17 mouse cellular contexts compared by ENCODE assay signal in genomic region chr6:83485854-83486253, GRCm38 (mm10). TPM values are rescaled to one million over a fixed set of nuclear protein-coding genes. Genes with fewer than 3 reads are reported as not detected.
DNase-seq lines count a peak whose midpoint lies in the region; ATAC-seq and TF ChIP-seq lines count a peak whose summit lies in the region.
"Had no signal": no experiment of that assay in that cellular context is flagged by ENCODE, and none has a peak within 500 bp of the region (broad histone marks: within the 10 kb centered on the region; RNA-seq: fewer than 3 reads in every experiment).

No protein-coding gene starts in this region.

- peaks cover 10% of the 10 kb centered on the region; the same call in 1 of the 2 replicates for H3K4me1 ChIP-seq in forebrain, embryonic 13.5 days
- no peaks in the 10 kb centered on the region for H3K4me1 ChIP-seq in forebrain, embryonic 11.5 days (replicated peaks; ENCODE audit: control insufficient read depth, insufficient read depth, low read length)
- H3K4me1 ChIP-seq in hindbrain, embryonic 14.5 days (replicated peaks; ENCODE audit: control insufficient read depth, insufficient read depth, low read length) = no peaks in the 10 kb centered on the region
- H3K4me1 ChIP-seq in hindbrain, embryonic 13.5 days (replicated peaks) = no peaks in the 10 kb centered on the region
- H3K4me1 ChIP-seq in lung, embryonic 15.5 days = peaks cover 18% of the 10 kb centered on the region; the same call in 1 of the 2 replicates
- H3K4me1 ChIP-seq in cerebellum, adult 2 months (ENCODE audit: control insufficient read depth, insufficient read depth, low read length) = no peaks in the 10 kb centered on the region; the same call in 1 of the 2 replicates
- H3K4me1 ChIP-seq: limb, embryonic 12.5 days; midbrain, embryonic 12.5 days had no signal

- peak overlapping the region; percentile 40; the same call in 1 of the 2 replicates for H3K27ac ChIP-seq in forebrain, embryonic 13.5 days
- H3K27ac ChIP-seq in forebrain, embryonic 11.5 days (ENCODE audit: low read depth, low read length) = no peak overlapping the region
- no peak overlapping the region for H3K27ac ChIP-seq in hindbrain, embryonic 14.5 days
- H3K27ac ChIP-seq in hindbrain, embryonic 13.5 days = no peak overlapping the region
- H3K27ac ChIP-seq in lung, embryonic 15.5 days = peak overlapping the region; percentile 82
- H3K27ac ChIP-seq in cerebellum, adult 2 months (ENCODE audit: insufficient read depth, low read length) = no peak overlapping the region
- H3K27ac ChIP-seq: limb, embryonic 12.5 days; liver, embryonic 15.5 days; midbrain, embryonic 12.5 days; stomach, embryonic 15.5 days had no signal

- 68% methylated on average over 4 of the region's 4 CpGs for WGBS in forebrain, embryonic 13.5 days
- 73% methylated on average over 4 of the region's 4 CpGs for WGBS in forebrain, embryonic 11.5 days
- 60% methylated on average over 4 of the region's 4 CpGs for WGBS in hindbrain, embryonic 14.5 days
- WGBS in hindbrain, embryonic 13.5 days = 69% methylated on average over 4 of the region's 4 CpGs
- WGBS in lung, embryonic 15.5 days = 44% methylated on average over 4 of the region's 4 CpGs
- WGBS in cerebellum, adult 2 months = 23% methylated on average over 4 of the region's 4 CpGs

- H3K9me3 ChIP-seq in forebrain, embryonic 13.5 days (replicated peaks) = no peaks in the 10 kb centered on the region
- H3K9me3 ChIP-seq in forebrain, embryonic 11.5 days (ENCODE audit: control insufficient read depth, low read length) = no peaks in the 10 kb centered on the region
- no peaks in the 10 kb centered on the region for H3K9me3 ChIP-seq in hindbrain, embryonic 14.5 days (ENCODE audit: control insufficient read depth, low read length)
- H3K9me3 ChIP-seq in hindbrain, embryonic 13.5 days = no peaks in the 10 kb centered on the region
- no peaks in the 10 kb centered on the region for H3K9me3 ChIP-seq in lung, embryonic 15.5 days
- H3K9me3 ChIP-seq: limb, embryonic 12.5 days; liver, embryonic 15.5 days; midbrain, embryonic 12.5 days; stomach, embryonic 15.5 days had no signal

- ATAC-seq in forebrain, embryonic 13.5 days = no peak; the same call in 1 of the 2 replicates
- ATAC-seq in forebrain, embryonic 11.5 days (replicated peaks; ENCODE audit: low FRiP score) = no peak
- peak; percentile 60; the same call in 1 of the 2 replicates for ATAC-seq in hindbrain, embryonic 14.5 days (ENCODE audit: low FRiP score)
- no peak for ATAC-seq in hindbrain, embryonic 13.5 days (ENCODE audit: low FRiP score)
- ATAC-seq in lung, embryonic 15.5 days (ENCODE audit: borderline replicate concordance, extremely low read depth, low FRiP score, low TSS enrichment) = peak; percentile 88

- TF ChIP-seq CTCF in cerebellum, adult 2 months (IDR thresholded peaks at IDR 0.05; ENCODE audit: borderline replicate concordance, insufficient read depth, low read depth, low read length) = no peak

- H3K9ac ChIP-seq in forebrain, embryonic 13.5 days = no peak overlapping the region
- H3K9ac ChIP-seq in forebrain, embryonic 11.5 days (ENCODE audit: low read length) = no peak overlapping the region
- H3K9ac ChIP-seq in hindbrain, embryonic 14.5 days = no peak overlapping the region
- H3K9ac ChIP-seq in hindbrain, embryonic 13.5 days = no peak overlapping the region
- no peak overlapping the region for H3K9ac ChIP-seq in lung, embryonic 15.5 days
- H3K9ac ChIP-seq: limb, embryonic 12.5 days; liver, embryonic 15.5 days; midbrain, embryonic 12.5 days; stomach, embryonic 15.5 days had no signal

- H3K4me3 ChIP-seq in forebrain, embryonic 13.5 days = no peak overlapping the region
- H3K4me3 ChIP-seq in forebrain, embryonic 11.5 days (ENCODE audit: low read depth, low read length) = no peak overlapping the region
- H3K4me3 ChIP-seq in hindbrain, embryonic 14.5 days (replicated peaks; ENCODE audit: low read length) = no peak overlapping the region
- no peak overlapping the region for H3K4me3 ChIP-seq in hindbrain, embryonic 13.5 days
- no peak overlapping the region for H3K4me3 ChIP-seq in lung, embryonic 15.5 days
- H3K4me3 ChIP-seq in cerebellum, adult 2 months (replicated peaks; ENCODE audit: insufficient read depth, low read depth, low read length) = no peak overlapping the region
- H3K4me3 ChIP-seq: limb, embryonic 12.5 days; liver, embryonic 15.5 days; midbrain, embryonic 12.5 days; stomach, embryonic 15.5 days had no signal

- DNase-seq in forebrain, embryonic 11.5 days (ENCODE audit: low spot score) = no peak
- DNase-seq in hindbrain, embryonic 14.5 days (ENCODE audit: low spot score) = peak; percentile 31
- peak; percentile 16 for DNase-seq in Muller cell, postnatal 12 days (ENCODE audit: inconsistent ontology term)
- no peak for DNase-seq in ovary, postnatal 14 days (ENCODE audit: low spot score)
- DNase-seq in cerebellum, adult 2 months = no peak
- DNase-seq: cerebellum, postnatal 25 days; gastrocnemius, postnatal 14 days; kidney, adult 18-20 months; kidney, postnatal 4 days; thymus, postnatal 4 days had no signal

- H3K4me2 ChIP-seq in forebrain, embryonic 13.5 days = no peak overlapping the region
- no peak overlapping the region for H3K4me2 ChIP-seq in forebrain, embryonic 11.5 days (ENCODE audit: low read depth, low read length, severe bottlenecking)
- H3K4me2 ChIP-seq in hindbrain, embryonic 14.5 days (replicated peaks) = no peak overlapping the region
- no peak overlapping the region for H3K4me2 ChIP-seq in hindbrain, embryonic 13.5 days
- H3K4me2 ChIP-seq in lung, embryonic 15.5 days = no peak overlapping the region
- H3K4me2 ChIP-seq: limb, embryonic 12.5 days; liver, embryonic 15.5 days; midbrain, embryonic 12.5 days; stomach, embryonic 15.5 days had no signal

- no peaks in the 10 kb centered on the region for H3K27me3 ChIP-seq in forebrain, embryonic 13.5 days
- H3K27me3 ChIP-seq in forebrain, embryonic 11.5 days (ENCODE audit: control insufficient read depth, insufficient read depth, low read length) = no peaks in the 10 kb centered on the region
- no peaks in the 10 kb centered on the region for H3K27me3 ChIP-seq in hindbrain, embryonic 14.5 days (ENCODE audit: control insufficient read depth, insufficient read depth, low read length)
- no peaks in the 10 kb centered on the region for H3K27me3 ChIP-seq in hindbrain, embryonic 13.5 days
- no peaks in the 10 kb centered on the region for H3K27me3 ChIP-seq in lung, embryonic 15.5 days
- H3K27me3 ChIP-seq in cerebellum, adult 2 months (ENCODE audit: control insufficient read depth, insufficient read depth, low read length) = no peaks in the 10 kb centered on the region
- H3K27me3 ChIP-seq: limb, embryonic 12.5 days; liver, embryonic 15.5 days; midbrain, embryonic 12.5 days; stomach, embryonic 15.5 days had no signal

- peaks cover 93% of the 10 kb centered on the region for H3K36me3 ChIP-seq in forebrain, embryonic 13.5 days (ENCODE audit: poor library complexity, severe bottlenecking)
- peaks cover 3% of the 10 kb centered on the region; the same call in 1 of the 2 replicates for H3K36me3 ChIP-seq in forebrain, embryonic 11.5 days (ENCODE audit: control insufficient read depth, insufficient read depth, low read length)
- H3K36me3 ChIP-seq in hindbrain, embryonic 14.5 days (replicated peaks; ENCODE audit: control insufficient read depth, insufficient read depth) = peaks cover 89% of the 10 kb centered on the region
- H3K36me3 ChIP-seq in hindbrain, embryonic 13.5 days = peaks cover 93% of the 10 kb centered on the region
- peaks cover 49% of the 10 kb centered on the region for H3K36me3 ChIP-seq in lung, embryonic 15.5 days

- TF ChIP-seq POLR2A in cerebellum, adult 2 months (IDR thresholded peaks at IDR 0.05; ENCODE audit: borderline replicate concordance, insufficient read depth, low read length) = no peak

RNA-seq across cellular contexts. Expression of gene Dguok, which starts 20.9 kb away (rescaled TPM):
- 68.9 and 72.8 TPM in 2 replicates for polyA plus RNA-seq in forebrain, embryonic 13.5 days (2015; fragmentation: Nextera tagmentation; extraction: Ambion mirVana)
- polyA plus RNA-seq in forebrain, embryonic 11.5 days (2014; fragmentation: Nextera tagmentation; extraction: Ambion mirVana) = 57.9 and 60.6 TPM in 2 replicates
- 68.8 and 69.2 TPM in 2 replicates for polyA plus RNA-seq in hindbrain, embryonic 14.5 days (2014; fragmentation: Nextera tagmentation; extraction: Ambion mirVana)
- 69.1 and 69.7 TPM in 2 replicates for polyA plus RNA-seq in hindbrain, embryonic 13.5 days (2015; fragmentation: Nextera tagmentation; extraction: Ambion mirVana)
- 78.5 and 80.3 TPM in 2 replicates for polyA plus RNA-seq in lung, embryonic 15.5 days (2015; fragmentation: Nextera tagmentation; extraction: Ambion mirVana)
- 97.3 and 108 TPM in 2 replicates for polyA plus RNA-seq in cerebellum, adult 2 months (2012; rRNA removed)

RNA-seq across cellular contexts. Expression of gene Tet3, which starts 27.0 kb away (rescaled TPM):
- 65.3 and 79.4 TPM in 2 replicates for polyA plus RNA-seq in forebrain, embryonic 13.5 days (2015; fragmentation: Nextera tagmentation; extraction: Ambion mirVana)
- polyA plus RNA-seq in forebrain, embryonic 11.5 days (2014; fragmentation: Nextera tagmentation; extraction: Ambion mirVana) = 49.9 and 56.0 TPM in 2 replicates
- 43.6 and 52.2 TPM in 2 replicates for polyA plus RNA-seq in hindbrain, embryonic 14.5 days (2014; fragmentation: Nextera tagmentation; extraction: Ambion mirVana)
- polyA plus RNA-seq in hindbrain, embryonic 13.5 days (2015; fragmentation: Nextera tagmentation; extraction: Ambion mirVana) = 69.8 and 75.4 TPM in 2 replicates
- polyA plus RNA-seq in lung, embryonic 15.5 days (2015; fragmentation: Nextera tagmentation; extraction: Ambion mirVana) = 36.1 and 37.1 TPM in 2 replicates
- polyA plus RNA-seq in cerebellum, adult 2 months (2012; rRNA removed) = 22.5 and 24.7 TPM in 2 replicates

RNA-seq across cellular contexts. Expression of gene Actg2, which starts 50.2 kb away (rescaled TPM):
- polyA plus RNA-seq in forebrain, embryonic 13.5 days (2015; fragmentation: Nextera tagmentation; extraction: Ambion mirVana) = 0.31 and 2.2 TPM in 2 replicates
- 2.3 and 3.1 TPM in 2 replicates for polyA plus RNA-seq in forebrain, embryonic 11.5 days (2014; fragmentation: Nextera tagmentation; extraction: Ambion mirVana)
- polyA plus RNA-seq in hindbrain, embryonic 14.5 days (2014; fragmentation: Nextera tagmentation; extraction: Ambion mirVana) = 2.6 and 3.3 TPM in 2 replicates
- 2.0 and 2.8 TPM in 2 replicates for polyA plus RNA-seq in hindbrain, embryonic 13.5 days (2015; fragmentation: Nextera tagmentation; extraction: Ambion mirVana)
- polyA plus RNA-seq in lung, embryonic 15.5 days (2015; fragmentation: Nextera tagmentation; extraction: Ambion mirVana) = 172 and 210 TPM in 2 replicates
- 0.76 and 0.97 TPM in 2 replicates for polyA plus RNA-seq in cerebellum, adult 2 months (2012; rRNA removed)

Comparison
In these comparisons a context has a peak if more than half of its experiments do, and no peak if none do; other contexts are left out.
1. ATAC-seq: peak in hindbrain, embryonic 14.5 days (single experiment) and lung, embryonic 15.5 days (single experiment); none in forebrain, embryonic 13.5 days (single experiment), forebrain, embryonic 11.5 days (single experiment) and hindbrain, embryonic 13.5 days (single experiment).
2. H3K27ac ChIP-seq: peak in forebrain, embryonic 13.5 days (single experiment) and lung, embryonic 15.5 days (single experiment); none in forebrain, embryonic 11.5 days (single experiment), hindbrain, embryonic 14.5 days (single experiment), hindbrain, embryonic 13.5 days (single experiment) and cerebellum, adult 2 months (single experiment).
3. DNase-seq: peak in hindbrain, embryonic 14.5 days (single experiment) and Muller cell, postnatal 12 days (single experiment); none in forebrain, embryonic 11.5 days (single experiment), ovary, postnatal 14 days (single experiment) and cerebellum, adult 2 months (0 of 2).
4. RNA of gene Actg2, which starts 50.2 kb away (polyA plus RNA-seq): 172 to 210 TPM in lung, embryonic 15.5 days; 2.6 to 3.3 TPM in hindbrain, embryonic 14.5 days, 2.3 to 3.1 TPM in forebrain, embryonic 11.5 days, 0.31 to 2.2 TPM in forebrain, embryonic 13.5 days, 2.0 to 2.8 TPM in hindbrain, embryonic 13.5 days and 0.76 to 0.97 TPM in cerebellum, adult 2 months; every median in the first group is over 10 times any median in the second.